ENCODE assay signal across 8 mouse cellular contexts in the genomic region with DNA sequence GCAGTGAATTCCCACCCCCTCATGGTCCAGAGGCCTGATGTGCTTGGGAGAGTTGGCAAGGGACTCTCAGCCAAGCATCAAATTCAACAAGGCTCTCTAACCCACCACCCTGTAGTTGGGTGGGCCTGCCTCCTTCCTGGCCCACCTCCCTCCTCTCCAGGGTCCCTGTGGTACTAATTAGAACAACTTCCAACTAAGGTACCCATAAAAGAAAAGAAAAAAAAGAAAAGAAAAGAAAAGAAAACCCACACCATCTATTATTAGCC. TPM values are rescaled to one million over a fixed set of nuclear protein-coding genes. Genes with fewer than 3 reads are reported as not detected.
A peak's percentile ranks its signal among the peaks of the same experiment; 100 is the strongest.
DNase-seq lines count a peak whose midpoint lies in the region; ATAC-seq and TF ChIP-seq lines count a peak whose summit lies in the region.

No protein-coding gene starts in this region.

- TF ChIP-seq EP300 in lung, postnatal 0 days (IDR thresholded peaks at IDR 0.05), result no peak

- no peak for ATAC-seq in lung, postnatal 0 days
- no peak for ATAC-seq in liver, embryonic 15.5 days (ENCODE audit: insufficient read depth)

- no peak for TF ChIP-seq CTCF in gastrocnemius, adult 2 months (IDR thresholded peaks at IDR 0.05)
- TF ChIP-seq CTCF in lung, postnatal 0 days (IDR thresholded peaks at IDR 0.05), result no peak

- intact Hi-C loops in gastrocnemius, adult 2 months (cut with DNase I), result no loop called here

- peaks cover 3% of the 10 kb centered on the region; the same call in 1 of the 2 replicates for H3K4me1 ChIP-seq in lung, postnatal 0 days (ENCODE audit: insufficient read depth, low read depth, low read length)
- H3K4me1 ChIP-seq in liver, embryonic 15.5 days (replicated peaks), result no peaks in the 10 kb centered on the region; the same call in 1 of the 2 replicates

- H3K27ac ChIP-seq in gastrocnemius, adult 2 months, result peak overlapping the region; percentile 84
- H3K27ac ChIP-seq in lung, postnatal 0 days (ENCODE audit: low read length), result no peak overlapping the region
- H3K27ac ChIP-seq in liver, embryonic 15.5 days (replicated peaks), result no peak overlapping the region

- no peak overlapping the region for H3K9ac ChIP-seq in lung, postnatal 0 days (replicated peaks; ENCODE audit: low read depth)
- no peak overlapping the region for H3K9ac ChIP-seq in liver, embryonic 15.5 days

- H3K9me3 ChIP-seq in lung, postnatal 0 days (ENCODE audit: low read length), result no peaks in the 10 kb centered on the region
- H3K9me3 ChIP-seq in liver, embryonic 15.5 days (replicated peaks), result no peaks in the 10 kb centered on the region

- DNase-seq in gastrocnemius, adult 2 months, result no peak
- DNase-seq in gastrocnemius, postnatal 4 days (ENCODE audit: low spot score in 2 of 2), result no peak
- DNase-seq in lung, postnatal 0 days (ENCODE audit: low spot score), result no peak
- no peak for DNase-seq in lung, adult 18-20 months
- DNase-seq in right cerebral cortex, adult 2 months (ENCODE audit: low spot score in 2 of 2), result no peak
- no peak for DNase-seq in layer of hippocampus, adult 9-11 months
- no peak for DNase-seq in Muller cell, postnatal 12 days (ENCODE audit: inconsistent ontology term)

- H3K4me3 ChIP-seq in gastrocnemius, adult 2 months, result peak overlapping the region; percentile 86
- H3K4me3 ChIP-seq in lung, postnatal 0 days (ENCODE audit: low read depth, low read length), result no peak overlapping the region
- peak overlapping the region; percentile 56; the same call in 1 of the 2 replicates for H3K4me3 ChIP-seq in liver, embryonic 15.5 days (replicated peaks)

- H3K4me2 ChIP-seq in lung, postnatal 0 days (replicated peaks; ENCODE audit: low read depth, low read length), result peak overlapping the region; percentile 96
- H3K4me2 ChIP-seq in liver, embryonic 15.5 days, result peak overlapping the region; percentile 66; the same call in 1 of the 2 replicates

- H3K36me3 ChIP-seq in lung, postnatal 0 days (ENCODE audit: insufficient read depth, low read length), result no peaks in the 10 kb centered on the region
- no peaks in the 10 kb centered on the region for H3K36me3 ChIP-seq in liver, embryonic 15.5 days (replicated peaks)

- H3K27me3 ChIP-seq in lung, postnatal 0 days (replicated peaks; ENCODE audit: insufficient read depth, low read length), result no peaks in the 10 kb centered on the region
- peaks cover 67% of the 10 kb centered on the region for H3K27me3 ChIP-seq in liver, embryonic 15.5 days

RNA-seq across cellular contexts. Expression of a gene that starts 0.7 kb away (rescaled TPM):
- total RNA-seq in gastrocnemius, adult 2 months (2021), result 10 to 100 TPM in 1 of 2 experiments, 1 to 10 TPM in 1; 6.9 to 13.8 TPM
- total RNA-seq in gastrocnemius, postnatal 4 days (2021), result 10 to 100 TPM; 87.5 to 90.5 TPM
- polyA plus RNA-seq in lung, postnatal 0 days (2015; fragmentation: Nextera tagmentation; extraction: Ambion mirVana), result 10.2 and 10.5 TPM in 2 replicates
- 0.17 and 0.24 TPM in 2 replicates for polyA plus RNA-seq in liver, embryonic 15.5 days (2015; fragmentation: Nextera tagmentation; extraction: Ambion mirVana)

Comparison
In these comparisons a context has a peak if more than half of its experiments do, and no peak if none do; other contexts are left out.
1. RNA of a gene that starts 0.7 kb away (total RNA-seq): 87.5 to 90.5 TPM in gastrocnemius, postnatal 4 days; 6.9 to 13.8 TPM in gastrocnemius, adult 2 months; every median in the first group is over 4 times any median in the second.